Mouse (Mus musculus): ENCODE measurements around the gene Tspoap1.

Gene Tspoap1

DNA sequence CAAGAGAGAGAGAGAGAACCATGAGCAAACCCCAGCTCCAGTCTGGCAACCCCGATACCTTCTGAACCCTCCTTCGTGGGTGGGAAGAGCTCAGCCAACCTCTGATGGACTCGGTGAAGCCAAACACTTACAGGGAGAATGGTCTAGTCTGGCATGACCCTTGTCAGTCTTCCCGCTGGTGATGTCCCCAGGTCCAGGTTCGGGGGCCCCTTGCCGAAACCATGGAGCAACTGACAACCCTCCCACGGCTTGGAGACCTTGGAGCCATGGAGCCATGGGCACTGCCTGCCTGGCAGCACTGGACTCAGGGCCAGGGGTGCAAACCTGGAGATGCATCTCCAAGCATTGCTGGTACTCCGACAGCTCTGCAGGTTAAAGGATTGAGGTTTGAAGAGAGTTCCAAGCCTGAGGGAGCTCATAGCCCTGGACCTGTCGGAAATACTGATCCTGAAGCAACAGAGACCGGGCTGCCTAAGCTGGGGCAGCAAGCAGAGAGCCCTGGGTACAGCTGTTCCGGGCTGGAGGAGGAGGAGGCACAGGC lies 910 bp downstream of the Tspoap1 start:
- peak; percentile 33 to 56 for DNase-seq

DNA sequence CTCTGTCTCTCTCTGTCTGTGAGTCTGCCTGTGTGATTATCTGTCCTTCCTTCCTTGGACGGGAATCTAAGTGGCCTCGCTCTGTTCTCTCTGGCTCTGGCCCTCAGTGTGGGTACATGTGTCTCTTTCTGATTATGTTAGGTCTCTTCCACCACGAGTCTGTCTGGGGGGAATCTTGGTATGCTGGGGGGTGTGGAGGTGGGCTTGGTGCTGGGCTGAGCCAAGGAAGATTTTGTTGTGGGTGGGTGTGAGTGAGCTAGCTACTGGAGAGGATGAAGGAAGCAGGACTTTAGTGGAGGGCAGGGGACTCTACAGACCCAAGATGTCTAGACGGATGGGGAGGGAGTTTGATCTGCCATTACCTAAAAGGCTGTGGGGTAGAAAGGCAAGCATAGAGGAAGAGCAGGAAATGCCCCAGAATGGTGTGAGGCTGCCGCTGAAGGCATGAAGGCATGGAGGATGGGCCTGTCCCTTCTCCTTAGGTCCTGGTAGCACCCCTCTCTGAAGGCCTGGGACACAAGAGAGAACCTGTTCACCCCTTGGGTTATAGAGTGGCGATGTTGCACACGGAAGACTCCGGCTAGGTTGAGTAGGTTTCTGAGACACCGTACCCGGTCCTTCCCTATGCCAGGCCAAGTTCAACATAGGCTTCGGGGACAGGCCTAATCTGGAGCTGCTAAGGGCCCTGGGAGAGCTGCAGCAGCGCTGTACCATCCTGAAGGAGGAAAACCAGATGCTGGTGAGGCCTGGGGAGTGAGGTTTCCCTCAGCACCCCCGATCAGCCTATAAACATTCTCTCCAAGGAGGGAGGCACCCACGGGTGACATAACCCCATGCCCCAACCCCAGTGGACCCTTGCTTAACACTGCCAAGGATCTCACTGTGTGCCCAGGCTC lies 1.7 kb downstream of the Tspoap1 start:
- DNase-seq, result peak in 1 of 2 experiments; percentile 42

DNA sequence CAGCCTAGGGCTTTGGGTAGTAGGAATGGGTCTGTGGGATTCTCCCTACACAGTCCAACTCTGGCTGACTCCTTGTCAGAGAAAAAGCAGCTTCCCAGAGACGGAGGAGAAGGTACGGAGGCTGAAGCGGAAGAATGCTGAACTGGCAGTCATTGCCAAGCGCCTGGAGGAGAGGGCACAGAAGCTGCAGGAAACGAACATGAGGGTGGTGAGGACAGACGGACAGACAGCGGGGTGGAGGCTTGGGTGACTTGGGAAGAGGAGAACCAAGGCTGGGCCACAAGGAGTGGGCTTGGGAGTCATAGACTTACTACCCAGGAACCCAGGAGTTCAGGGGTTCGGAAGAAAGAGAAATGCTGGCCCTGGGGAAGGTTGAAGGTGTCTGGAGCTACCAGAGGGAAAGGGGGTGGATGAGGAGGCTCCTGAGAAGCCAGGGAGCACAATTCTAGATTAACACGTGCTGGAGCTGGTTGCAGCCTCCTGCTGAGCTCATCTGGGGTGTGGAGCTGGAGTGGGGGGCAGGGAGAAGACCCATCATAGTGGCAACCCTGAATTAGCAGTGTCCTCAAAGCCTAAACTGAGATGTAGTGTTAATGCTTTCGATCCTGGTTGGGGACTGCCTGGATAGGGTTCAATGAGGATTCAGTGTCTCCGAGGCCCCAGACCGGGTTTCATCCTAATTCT lies 2.5 kb downstream of the Tspoap1 start:
- peak; percentile 40 to 47 for DNase-seq

DNA sequence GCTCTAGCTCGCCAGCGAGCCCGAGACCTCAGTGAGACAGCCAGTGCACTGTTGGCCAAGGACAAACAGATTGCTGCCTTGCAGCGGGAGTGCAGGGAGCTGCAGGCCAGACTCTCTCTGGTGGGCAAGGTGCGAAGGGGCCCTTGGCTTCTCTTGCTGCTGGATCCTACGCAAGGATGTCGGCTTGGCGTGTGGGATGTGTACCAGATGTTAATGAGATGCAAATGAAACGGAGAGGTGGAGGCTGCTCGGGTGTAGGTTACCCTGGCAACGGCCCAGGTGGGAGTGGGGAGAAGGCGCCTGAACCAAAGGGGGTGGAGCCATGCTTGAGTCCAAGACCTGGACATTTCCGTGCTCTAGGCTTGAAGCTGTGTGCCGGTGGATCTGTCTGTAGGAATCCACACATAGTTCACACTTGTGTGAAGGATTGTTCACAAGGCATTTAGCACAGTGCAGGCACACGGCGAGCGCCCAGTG lies 3.2 kb downstream of the Tspoap1 start:
- DNase-seq, result peak; percentile 79 to 80

DNA sequence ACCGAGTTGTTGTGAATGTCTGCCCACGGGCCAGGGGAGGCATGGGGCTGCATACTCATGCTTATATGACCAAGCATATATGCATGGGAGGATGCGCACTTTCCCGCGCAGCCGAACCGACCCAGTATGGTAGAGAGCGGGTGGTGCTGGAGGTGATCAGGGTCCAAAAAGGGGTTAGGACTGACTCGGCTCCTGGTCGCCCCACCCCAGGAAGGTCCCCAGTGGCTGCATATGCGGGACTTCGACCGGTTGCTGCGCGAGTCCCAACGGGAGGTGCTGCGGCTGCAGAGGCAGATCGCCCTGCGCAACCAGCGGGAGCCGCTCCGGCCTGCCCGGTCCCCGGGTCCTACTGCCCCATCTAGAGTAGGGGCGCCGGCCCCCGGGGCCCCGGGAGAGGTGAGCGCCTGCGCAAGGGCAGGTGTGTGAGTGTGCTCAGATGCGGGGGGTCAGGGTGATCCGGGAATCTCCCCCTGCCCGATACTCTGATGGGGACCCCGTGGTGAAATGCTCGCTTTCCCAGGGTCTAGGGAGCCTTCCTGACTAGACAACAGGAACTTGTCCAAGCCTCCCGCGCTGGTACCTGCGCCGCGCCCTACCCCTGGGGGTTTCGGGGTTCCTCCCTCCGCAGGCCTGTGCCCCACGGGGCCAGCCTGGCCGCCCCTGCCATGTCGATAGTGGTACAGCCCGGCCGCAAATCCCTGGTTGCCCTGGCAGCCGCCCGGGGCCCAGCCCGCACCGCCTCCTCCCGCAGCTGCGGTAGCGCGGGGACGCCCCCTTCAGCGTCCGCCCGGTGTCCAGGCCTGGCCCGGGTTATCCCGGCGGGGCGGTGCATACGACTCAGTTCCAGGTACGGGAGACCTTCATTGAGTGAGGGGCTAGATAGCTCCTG lies 3.9 kb downstream of the Tspoap1 start:
- peak; percentile 71 to 77 for DNase-seq

DNA sequence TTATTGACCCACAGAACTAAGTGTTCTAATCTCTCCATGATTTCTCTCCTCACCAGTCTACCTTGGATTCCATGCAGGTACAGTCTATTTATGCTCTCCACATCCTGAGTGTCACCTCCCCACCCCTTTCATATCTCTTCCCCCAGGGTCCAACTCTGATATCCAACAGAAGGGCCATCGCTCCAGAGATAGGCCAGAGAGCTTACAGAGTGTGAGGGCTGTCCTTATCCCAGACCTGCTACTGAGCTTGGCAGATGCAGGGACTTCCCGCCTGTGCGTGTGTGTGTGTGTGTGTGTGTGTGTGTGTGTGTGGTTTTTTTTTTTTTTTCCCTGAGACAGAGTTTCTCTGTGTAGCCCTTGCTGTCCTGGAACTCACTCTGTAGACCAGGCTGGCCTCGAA lies 8.4 kb downstream of the Tspoap1 start:
- DNase-seq, result no peak

DNA sequence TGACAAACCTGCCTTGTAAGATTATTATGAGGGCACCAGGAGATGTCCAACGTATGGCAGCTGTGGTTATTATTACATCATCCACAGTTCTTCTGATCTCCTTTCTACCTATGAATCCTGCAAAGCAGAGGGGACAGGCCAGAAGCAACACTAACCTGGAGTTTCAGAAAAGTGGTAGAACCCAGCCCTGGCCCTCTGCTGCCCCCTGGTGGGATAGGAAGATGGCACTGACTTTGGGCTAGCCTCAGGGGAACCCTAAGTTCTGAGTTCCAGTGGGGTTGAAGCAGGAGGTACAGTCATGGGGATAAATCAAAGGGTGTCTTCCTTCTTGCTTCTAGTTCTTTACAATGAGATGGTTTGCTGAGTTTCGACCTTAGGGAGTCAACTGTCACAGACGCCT lies 10.6 kb downstream of the Tspoap1 start:
- peak; percentile 83 to 84 for DNase-seq

DNA sequence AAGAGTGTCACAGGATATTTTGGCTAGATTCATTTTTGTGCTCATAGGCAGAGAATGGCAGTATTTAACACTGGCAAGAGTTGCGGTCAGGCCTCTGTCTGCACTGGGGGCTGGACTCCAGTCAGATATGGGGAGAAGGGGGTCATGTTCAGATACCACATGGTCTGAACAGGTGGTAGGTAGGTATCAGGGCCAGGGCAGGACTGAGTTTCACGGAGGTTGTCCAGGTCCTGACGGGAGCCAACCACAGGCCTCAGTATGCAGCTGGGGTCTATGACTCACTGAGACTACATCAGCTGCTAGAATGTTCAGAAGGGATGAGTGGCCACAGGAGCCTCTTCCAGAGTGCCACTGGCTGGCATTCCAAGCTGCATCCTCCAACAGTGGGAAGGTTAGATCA lies 12.0 kb downstream of the Tspoap1 start:
- DNase-seq, result no peak

DNA sequence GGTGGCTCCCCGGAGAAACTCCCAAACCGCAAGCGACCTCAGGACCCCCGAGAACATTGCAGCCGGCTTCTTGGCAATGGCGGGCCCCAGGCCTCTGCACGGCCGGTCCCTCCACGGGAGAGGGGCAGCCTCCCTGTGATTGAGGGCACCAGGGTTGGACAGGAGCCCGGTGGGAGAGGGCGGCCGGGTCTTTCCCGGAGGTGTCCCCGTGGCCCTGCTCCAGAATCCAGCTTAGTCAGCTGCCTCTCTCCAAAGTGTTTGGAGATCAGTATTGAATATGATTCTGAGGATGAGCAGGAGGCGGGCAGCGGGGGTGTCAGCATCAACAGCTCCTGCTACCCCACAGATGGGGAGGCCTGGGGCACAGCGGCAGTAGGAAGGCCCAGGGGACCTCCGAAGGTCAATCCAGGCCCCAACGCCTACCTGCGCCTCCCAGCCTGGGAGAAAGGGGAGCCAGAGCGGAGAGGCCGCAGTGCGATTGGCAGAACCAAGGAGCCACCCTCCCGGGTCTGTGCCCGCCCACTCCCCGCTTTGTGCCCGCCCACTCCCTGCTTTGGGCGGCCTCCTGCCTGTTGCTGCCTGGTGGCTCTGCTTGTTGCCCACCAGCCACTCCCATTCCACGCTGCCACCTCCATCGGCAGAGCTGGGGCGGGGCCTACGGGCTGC lies 17.9 kb downstream of the Tspoap1 start:
- peak; percentile 77 to 85 for DNase-seq

DNA sequence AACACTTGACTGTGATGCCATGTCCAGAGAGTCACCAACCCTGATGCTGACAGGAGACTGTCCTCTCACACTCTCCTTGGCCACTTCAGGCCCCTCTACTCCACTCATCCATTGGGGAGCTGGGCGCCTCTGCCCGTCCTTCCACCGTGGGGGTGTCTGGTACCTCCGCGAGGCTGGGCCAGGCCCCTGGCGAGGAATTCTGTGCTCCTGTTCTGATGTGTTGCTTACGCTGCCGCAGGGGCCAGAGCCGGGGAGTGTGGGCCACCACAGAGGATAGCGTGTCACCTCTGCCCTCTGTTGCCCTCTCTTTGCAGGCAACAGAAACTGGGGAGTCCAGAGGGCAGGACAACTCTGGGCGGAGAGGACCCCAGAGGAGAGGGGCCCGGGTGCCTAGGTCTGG lies 18.6 kb downstream of the Tspoap1 start:
- DNase-seq, result no peak

DNA sequence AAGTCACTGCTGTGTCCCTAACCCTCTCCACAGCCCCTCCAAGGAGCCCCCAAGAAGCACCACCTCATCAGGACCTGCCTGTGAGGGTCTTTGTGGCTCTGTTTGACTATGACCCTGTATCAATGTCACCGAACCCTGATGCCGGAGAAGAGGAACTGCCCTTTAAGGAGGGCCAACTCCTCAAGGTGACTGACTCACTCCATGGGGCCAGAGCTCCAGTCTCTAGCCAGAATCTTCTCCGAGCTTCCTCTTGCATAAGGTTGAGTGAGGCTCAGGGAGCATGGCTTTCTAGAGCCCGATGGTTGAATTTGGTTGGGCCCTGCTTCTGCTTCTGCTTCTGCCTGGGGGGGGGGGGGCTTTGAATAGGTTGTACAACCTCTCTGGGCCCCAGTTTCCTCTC lies 19.1 kb downstream of the Tspoap1 start:
- no peak for DNase-seq

DNA sequence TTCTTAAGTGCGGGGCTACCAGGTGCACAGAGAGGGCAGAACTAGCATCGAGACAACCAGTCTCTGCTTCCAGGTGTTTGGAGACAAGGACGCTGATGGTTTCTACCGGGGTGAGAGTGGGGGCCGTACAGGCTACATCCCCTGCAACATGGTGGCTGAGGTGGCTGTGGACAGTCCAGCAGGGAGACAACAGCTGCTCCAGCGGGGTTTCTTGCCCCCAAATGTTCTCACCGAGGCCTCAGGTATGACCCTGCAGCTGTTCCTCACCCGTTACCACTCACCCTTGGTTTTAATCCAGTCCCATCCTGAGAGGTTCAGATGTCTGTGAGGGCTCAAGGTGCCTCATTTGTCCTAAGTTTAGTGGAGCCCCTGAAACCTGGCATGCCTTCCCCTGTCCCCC lies 19.8 kb downstream of the Tspoap1 start:
- DNase-seq, result no peak

DNA sequence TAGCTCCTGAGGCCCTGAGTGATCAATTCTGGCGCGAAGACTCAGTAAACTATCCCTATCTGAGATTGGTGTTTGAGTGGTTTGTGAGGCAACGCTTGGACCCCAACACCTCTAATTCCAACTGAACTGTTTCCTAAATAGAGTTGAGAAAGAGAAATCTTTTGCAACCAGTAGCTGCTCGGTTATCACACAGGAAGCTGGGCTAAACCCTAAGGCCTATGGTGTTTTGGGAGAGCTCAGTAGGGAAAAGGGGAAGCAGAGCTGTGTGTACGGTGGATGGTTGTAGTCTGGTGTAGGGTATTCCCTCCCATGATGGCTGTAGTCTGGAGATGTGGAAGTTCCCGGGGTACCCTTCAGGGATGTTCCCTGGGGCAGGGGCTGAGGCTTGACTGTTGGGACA lies 29.7 kb downstream of the Tspoap1 start:
- no peak for DNase-seq

DNA sequence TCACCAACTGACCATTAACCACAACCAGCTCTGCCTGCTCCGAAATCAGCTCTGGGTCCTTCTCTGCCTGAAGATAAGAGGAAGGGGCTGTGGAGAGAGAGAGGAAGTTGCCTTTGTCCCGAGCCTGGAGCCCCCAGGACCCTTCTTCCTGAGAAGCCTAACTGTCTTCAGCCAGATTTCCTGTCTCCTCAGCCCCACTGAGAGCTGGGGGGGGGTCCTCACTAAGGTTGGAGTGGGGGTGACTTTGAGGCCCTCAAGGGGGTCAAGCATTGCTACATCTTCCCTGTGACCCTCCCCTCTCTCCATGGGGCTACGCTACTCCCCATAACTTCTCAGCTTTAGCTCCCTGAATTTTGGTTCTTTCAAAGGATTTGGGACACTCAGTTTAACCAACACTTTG lies 33.1 kb downstream of the Tspoap1 start, which contains the start of gene Mpo:
TSS of gene Mpo (plus strand) at position 122 of the 400 bp plus-strand sequence.
- DNase-seq, result no peak

DNA sequence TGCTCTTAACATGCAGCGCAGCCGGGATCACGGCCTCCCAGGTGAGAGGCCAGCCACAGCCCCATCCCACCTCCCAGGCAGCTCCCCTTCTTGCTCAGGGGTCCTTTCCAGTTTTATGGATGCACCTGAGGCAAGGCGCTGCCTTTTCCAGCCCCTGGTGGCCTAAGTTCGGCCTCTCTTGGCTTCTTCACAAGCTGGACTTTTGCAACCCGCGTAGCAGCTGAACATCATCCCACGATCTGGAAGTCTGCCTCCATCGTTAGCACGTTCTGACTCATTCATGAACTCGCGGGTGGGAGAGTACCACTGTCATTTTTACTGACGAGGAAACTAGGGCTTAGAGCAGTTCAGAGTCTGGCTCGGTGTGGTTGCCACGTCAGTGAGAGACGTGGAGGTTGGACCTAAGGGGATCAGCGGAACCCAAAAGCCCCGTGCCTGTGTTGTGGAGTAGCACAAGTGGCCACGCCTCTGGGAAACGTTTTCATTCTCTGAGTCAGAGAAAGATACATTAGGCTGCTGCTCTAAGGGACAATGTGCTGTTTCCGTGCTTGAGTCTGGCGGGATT lies 41.5 kb downstream of the Tspoap1 start:
- DNase-seq, result no peak

DNA sequence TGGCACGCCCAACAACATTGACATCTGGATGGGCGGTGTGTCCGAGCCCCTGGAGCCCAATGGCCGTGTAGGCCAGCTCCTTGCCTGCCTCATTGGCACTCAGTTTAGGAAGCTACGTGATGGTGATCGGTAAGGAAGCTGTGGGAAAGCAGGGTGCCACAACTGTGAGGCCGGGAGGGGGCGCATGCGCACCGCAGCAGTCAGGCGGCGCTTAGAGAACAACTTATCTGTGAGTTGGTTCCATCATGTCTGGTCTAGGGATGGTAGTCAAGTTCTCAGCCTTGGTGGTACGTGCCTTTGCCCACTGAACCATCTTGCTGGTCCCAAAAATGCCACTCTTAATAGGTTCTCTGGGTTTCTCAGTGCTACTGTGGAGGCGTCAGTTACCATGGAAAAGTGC lies 42.3 kb downstream of the Tspoap1 start:
- DNase-seq, result no peak

DNA sequence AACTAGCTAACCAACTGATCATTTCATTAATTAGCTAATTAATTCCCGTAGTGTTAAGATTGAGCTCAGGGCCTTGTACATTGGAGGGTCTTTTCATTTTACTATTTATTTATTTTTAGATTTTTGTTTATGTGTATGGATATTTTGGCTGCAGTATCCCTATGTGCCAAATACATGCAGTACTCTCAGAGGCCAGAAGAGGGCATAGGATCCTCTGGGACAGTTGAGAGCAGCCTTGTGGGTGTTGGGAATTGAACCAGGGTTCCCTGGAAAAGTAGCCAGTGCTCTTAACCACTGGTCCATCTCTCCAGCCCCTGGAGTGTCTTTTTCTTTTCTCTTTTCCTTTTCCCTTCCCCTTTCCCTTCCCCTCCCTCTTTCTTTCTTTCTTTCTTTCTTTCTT lies 45.1 kb downstream of the Tspoap1 start:
- DNase-seq, result no peak

DNA sequence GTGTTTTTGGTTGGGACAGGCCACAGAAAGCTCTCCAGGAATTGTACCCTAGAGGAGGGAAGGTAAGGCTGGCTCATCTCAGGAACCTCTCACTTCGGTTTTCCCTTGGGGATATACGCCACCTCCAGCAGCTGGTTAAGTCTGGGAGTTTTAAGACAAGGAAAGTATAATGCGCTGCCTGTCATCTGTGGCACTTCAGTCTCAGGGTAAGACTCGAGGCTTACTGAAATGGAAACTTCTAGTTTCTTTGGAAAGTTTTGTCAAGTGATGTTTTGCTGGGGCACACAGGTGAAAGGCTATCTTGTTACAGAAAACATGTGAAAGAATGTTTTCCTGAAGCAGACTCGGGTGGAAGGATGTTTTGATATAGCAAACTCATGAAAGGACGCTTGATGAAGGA lies 47.1 kb downstream of the Tspoap1 start:
- DNase-seq, result no peak

DNA sequence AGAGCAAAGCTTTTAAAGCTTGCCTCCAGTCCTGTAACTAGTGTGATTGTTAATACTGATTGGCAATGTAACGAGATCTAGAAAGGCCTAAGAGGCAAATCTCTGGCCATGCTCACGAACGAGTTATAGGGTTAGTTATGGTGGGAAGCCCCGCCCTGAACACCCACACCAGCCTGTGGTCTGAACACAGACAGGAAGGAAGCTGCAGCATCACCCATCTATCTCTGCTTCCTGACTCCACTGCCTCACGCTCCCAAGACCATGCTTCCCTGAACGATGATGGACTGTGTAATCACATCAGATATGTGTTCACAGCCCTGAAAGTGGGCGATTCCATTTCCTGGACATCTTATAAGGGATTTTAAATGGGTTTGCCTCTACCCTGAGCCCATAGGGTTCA lies 47.9 kb downstream of the Tspoap1 start:
- DNase-seq, result no peak

DNA sequence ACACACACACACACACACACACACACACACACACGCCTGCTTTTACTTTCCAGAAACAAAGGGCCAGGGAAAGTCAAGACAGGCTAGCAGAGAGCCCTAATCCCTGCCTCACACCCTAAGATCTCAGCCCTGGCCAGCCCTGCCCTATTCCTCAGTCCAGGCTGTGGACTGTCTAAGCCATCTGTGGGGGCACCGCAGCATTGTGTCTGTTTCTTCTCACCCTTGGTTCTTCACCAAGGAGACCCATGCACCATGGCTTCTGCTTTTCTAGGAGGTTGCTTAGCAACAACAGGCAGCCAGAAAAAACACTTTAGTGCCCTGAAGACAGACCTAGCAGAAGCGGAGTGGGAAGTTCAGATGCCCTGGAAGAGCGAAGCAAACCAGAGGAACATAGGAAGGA lies 51.1 kb downstream of the Tspoap1 start:
- DNase-seq, result no peak

DNA sequence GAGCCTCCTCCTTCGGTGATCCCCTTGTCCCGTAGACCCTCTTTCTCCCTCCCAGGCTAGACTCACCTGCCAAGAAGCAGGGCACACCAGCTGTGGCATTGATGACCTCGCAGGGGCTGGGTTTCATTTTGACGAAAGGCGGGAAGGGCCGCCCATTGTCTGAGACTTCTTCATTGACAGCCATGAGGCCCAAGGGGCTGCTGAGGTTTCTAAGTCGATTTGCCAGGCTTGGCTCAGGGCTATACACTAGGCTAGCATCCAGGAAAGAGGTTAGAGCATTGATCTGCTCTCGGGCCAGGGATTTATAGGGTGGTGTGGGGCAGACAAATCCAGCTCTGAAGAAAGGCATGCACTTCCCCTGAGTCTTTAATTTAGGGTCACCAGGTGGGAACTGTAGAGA lies 54.5 kb downstream of the Tspoap1 start:
- no peak for DNase-seq

Measured in cerebellum, postnatal 36 days (tissue).